Mouse (Mus musculus) thymus, postnatal 36 days (tissue): ENCODE measurements around the gene Clptm1.
"Not testable (repeated sequence)": the region's sequence is repeated elsewhere in the genome, so short reads cannot be mapped to it uniquely, and the experiment has no call there.

Experiments used
- DNase-seq, 2 experiments: peaks; one replicate each; pipeline ENCODE4 v3.0.0; 2022; ENCODE audit warnings: mixed read lengths in 2 of 2

The Clptm1 gene

DNA sequence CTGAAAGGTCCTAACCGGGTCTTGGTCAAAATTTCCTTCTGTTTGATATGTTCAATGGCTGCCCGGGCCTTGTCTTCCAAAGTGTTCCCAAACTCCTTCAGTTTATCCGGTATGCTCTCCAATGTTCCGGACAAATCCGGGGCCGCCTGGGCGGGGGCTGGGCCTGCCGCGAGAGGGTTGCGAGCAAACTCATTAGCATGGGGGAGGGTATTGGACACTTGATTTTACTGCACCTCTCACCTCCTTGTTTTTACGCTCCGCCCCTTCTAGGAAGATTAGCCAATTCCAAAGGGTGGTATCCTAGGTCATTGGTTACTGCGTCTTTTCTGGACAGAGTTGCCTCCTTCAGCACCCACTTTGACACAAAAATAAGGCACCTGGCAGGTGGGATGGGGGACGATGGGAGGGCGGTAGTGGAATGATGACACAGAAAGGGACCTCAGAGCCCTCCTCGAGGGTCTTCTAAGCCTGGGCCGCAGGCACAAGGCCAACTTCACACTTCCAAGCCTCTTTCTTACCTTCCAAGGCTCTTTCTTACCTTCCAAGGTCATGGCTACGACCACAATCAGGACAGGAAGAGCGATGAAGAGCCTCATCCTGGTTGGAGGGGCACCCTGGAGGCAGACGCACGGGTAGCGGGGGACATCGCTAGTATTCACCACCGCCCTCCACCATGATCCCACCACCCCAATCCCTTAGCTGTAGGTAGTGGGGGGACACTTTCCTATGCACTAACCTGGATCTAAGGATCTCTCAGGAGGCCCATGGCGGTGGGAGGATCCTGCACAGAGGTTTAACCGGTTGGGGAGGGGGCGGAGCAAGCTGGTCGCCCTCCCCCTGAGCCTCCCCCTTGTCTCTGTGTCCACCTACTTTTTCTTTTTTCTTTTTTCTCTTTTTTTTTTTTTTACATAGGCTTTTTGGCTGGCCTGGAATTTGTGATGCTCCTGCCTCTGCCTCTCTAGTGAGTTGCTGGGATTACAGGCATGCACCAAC, 27.3 kb upstream of the Clptm1 start, which contains the start of gene Apoc1:
TSS of gene Apoc1 (minus strand) at position 788 of the 993 bp plus-strand sequence.
- DNase-seq = no peak

DNA sequence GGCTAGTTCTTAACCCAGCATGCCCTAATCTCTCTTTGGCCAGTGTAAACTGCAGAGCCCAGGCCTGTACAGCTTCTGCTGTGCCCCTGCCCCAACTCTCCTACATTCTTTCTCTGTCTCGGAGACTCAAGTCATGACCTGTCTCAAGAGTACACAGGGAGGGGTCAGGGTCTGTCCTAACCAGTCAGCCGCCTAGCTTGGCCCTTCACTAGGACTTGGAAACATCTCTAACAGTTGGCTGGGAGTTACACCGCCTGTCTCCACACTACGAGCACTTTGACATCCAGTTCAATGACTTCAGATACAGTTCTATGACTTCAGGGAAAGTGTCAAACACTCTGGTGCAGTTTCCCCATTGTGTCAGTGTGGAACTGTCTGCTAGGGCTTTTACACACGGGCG, 26.6 kb upstream of the Clptm1 start:
- no peak for DNase-seq

DNA sequence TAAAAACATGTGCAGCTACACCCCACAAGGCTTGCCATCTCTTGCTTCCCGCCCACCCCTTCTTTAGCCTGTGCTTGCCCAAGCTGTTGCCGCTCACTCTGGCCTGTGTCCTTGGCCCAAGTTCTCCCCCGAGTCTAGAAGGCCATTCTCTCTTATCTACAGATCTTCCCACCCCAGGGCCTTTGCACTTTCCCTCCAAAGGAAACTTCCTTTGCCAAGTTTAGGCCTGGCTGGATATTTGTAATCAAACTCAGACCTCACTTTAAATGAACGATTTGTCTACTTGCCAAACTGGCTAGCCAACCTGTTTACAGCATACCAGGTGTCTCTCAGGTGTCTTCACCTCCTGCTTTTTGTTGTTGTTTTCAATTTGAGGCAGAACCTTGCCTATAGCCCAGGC, 26.0 kb upstream of the Clptm1 start:
- DNase-seq = no peak

DNA sequence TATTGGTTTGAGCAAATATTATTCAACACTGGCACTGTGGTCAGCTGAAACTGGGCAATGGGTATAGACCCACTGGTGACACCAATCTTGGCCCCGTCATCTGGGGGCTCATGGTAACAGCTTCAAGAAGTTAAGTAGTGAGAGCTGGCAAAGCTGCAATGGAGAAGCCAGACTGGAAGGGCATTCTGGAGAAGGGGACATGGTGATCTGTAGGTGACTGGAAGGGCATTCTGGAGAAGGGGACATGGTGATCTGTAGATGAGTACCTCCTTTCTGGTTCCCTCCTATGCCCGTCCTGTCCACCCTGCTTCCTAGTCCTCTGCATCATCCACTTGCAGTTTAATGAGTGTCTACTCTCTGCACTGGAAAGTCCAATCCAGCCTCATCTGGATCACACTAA, 23.8 kb upstream of the Clptm1 start:
- no peak for DNase-seq

DNA sequence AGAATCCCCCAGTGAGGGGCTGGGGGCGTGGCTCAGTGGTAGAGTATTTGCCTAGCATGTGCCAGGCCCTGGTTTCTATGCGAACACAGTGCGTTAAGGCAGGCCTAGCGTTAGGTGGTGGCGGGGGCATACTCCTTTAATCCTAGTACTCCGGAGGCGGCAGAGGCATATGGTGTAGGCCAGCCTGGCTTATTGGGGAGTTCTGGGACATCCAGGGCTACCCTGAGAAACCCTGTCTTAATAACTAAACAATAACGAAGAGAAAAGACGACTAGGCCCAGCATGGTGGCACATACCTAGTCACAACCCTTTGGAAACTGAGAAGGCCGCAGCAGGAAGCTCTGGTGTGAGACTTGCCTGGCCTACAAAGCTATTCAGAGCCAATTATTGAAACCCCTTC, 23.3 kb upstream of the Clptm1 start:
- no peak for DNase-seq

DNA sequence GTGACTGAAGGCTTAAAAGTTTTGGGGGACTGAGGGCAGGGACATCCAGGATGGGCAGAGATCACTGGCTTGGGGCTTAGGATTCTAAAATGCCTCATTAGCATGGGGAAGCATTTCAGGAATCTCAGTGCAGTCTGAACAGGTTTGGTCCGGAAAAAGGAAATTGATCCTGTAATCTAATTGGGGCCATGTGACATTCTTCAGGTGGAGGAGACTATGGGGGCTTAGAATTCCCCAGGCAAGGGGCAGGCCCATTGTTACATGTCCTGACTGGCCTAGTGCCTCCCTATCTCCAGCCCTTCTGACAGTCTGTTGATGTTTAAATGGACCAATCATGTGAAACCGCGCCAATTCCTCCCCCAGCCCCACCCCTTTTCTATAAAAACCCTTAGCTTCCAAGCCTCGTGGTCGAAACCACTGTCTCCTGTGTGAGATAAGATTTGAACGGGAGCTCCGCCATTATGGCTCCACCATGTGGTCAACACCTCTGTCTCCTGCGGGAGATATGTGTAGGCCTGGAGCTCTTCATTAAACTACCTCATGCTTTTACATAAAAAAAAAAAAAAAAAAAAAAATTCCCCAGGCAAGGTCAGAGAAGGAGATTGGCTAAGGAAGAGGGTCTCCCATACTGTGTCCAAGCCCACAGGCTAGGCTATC, 22.2 kb upstream of the Clptm1 start:
- DNase-seq = not testable (repeated sequence)

DNA sequence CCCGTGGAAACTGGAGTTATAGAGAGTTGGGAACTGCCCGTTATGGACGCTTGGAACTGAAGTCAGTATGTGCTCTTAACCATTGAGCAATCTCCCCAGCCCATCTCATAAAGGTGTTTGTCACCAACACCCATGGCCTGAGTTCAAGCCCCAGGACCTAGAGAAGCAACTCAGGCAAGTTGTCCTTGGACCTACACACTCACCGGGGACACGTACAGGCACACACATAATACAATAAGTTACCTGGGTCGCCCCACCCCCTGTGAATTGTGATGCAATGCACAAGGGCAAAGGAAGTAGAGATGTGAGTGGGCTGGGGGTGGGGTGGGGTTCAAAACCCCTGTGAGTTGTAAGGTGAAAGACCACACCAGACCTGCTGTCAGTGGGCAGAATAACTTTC, 21.7 kb upstream of the Clptm1 start:
- no peak for DNase-seq

DNA sequence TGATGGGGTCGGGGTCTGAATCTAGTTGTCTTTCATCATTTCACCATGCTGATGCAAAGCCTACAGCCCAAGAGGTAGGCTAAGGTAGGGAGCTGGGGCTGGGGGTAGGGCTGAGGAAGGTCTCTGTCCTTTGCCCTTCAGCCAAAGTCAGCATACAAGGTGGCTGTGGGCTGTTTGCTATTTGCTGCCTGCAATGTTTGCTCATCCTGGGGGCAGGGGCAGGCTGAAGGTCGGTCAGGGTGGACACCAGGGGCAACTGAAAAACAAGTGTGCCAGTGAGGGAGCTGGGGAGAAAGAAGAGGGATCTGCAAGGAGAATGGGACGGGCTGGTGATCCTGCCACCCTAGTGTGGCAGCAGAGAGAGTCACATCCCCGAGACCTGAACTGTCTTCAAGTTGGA, 20.5 kb upstream of the Clptm1 start:
- DNase-seq = no peak

DNA sequence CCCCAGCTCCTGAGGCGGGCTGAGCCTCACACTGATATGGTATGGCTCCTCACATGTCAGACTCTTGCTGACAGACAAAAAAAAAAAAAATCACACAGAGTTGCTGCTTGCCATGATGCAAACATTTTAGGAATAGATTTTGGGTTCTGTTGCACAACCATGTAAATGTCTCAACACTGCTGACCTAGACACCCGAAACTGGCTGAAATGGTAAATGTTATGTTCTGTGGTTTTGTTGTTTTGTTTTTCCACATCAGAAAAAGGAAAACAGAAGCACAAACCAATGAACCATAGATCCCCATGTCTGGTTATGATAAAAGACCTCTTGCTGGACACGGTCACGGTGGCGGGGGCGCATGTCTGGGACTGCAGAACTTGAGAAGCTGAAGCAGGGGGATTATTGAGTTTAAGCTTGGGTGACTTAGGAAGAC, 19.0 kb upstream of the Clptm1 start:
- DNase-seq = no peak

DNA sequence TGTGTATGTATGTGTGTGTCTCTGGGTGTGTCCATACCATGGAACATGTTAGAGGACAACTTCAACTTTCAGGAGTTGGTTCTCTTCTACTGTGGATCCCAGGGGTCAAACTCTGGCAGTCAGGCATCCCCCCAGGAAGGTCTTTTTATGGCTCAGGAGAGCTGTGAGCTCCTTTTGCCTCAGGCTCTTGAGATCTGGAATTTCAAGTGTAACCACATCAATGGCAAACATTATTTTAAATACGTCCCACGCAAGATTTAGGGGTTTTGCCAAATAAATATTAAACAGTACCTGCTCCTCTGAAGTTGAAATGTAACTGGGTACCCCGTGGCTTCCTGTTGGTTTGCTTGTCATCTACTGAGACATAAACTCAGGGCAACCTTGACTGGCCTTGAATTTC, 18.1 kb upstream of the Clptm1 start:
- DNase-seq = no peak

DNA sequence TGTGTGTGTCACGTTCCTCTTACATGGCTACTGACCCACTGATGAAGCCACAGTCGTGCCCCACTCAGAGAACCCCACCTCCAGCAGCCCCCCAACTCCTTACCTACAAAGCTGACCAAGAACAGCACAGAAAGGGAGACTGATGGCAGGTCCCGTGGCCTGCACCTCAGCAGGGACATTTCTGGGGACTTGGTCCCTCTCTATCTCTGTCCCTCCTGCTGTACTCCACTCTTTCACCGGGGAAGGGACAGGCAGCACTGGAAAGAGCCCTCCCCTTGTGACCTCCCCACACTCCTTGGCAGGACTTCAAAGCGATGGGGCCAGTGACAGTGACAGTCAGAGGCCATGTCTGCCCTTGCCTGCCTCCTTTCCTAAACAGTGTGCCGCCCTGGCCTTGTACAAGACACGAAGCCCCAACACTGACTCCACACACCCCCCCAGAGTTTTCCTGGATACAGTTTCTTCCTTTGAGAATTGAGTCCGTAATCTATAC, 16.4 kb upstream of the Clptm1 start, which contains the start of the genes Gm44805 and Apoc4:
TSS of gene Gm44805 (minus strand) at position 222 of the 493 bp plus-strand sequence.
TSS of gene Apoc4 (minus strand) at position 278 of the 493 bp plus-strand sequence.
- no peak for DNase-seq

DNA sequence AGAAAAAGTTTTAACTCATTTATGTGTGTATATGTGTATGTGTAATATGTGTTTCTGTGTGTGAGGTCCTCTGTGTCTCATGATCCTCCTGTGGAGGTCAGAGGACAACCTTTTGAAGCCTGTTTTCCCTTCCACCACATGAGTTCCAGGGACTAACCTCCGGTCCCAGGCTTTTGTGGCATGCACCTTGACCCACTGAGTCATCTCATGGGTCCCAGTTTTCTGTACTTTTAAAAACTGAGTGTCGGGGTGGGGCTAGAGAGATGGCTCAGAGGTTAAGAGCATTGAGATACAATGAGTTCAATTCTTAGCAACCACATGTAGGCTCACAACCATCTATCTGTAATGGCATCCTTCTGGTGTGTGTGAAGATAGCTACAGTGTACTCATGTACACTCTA, 15.9 kb upstream of the Clptm1 start:
- no peak for DNase-seq

DNA sequence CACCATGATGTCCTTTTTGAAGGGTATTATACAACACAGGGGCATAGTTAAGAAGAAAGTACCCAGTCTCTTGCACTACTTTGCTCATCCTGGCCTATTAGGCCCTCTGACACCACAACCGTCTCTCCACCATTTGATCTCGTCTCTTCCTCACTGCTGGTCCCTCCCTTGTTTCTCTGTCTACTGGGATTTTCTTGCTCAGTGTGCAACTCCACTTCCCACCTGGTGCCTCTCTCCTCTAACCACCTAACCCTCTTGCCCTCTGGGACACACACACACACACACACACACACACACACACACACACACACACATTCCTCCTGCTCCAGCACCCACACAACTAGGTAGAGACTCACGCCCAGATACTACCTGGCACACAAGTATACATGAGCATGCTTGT, 14.1 kb upstream of the Clptm1 start:
- no peak for DNase-seq

DNA sequence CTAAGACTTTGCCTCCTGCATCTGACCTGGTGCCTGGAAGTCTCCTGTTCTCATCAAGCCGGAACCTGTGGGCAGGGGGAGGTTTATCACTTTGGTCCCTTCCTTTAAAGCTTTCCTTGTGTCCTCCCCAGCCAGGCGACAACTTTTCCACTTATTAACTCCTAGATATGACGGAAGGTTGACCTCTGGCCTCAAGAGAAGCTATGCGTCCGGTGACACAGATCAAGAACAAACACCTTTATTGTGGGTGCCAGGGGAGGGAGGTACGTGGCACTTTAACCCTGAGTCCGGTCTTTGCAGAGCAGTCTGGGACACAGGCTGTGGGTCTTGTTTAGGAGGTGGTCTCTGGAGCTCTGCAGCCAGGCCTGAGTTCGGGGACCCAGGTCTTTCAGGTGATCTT, 13.0 kb upstream of the Clptm1 start, which contains the start of gene Apoc2:
TSS of gene Apoc2 (minus strand) at position 70 of the 400 bp plus-strand sequence.
- DNase-seq = no peak

DNA sequence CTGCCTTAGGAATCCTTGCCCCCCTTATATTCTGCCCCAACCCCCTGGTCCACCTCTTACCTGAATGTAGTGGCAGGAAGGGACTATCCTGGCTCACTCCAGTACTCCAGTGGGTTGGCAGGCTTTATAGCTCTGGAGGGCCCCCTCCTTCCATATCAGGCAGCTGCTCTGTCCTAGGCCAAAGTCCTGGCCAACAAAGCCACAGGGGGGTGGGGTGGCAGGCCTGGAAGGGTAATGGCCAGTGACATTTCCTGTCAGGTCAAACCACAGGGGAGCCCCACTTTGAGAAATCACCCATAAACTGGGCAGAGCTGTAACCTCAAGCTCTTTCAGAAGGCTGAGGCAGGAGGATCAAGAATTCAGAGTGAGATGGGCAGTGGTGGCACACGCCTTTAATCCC, 11.8 kb upstream of the Clptm1 start:
- DNase-seq = no peak

DNA sequence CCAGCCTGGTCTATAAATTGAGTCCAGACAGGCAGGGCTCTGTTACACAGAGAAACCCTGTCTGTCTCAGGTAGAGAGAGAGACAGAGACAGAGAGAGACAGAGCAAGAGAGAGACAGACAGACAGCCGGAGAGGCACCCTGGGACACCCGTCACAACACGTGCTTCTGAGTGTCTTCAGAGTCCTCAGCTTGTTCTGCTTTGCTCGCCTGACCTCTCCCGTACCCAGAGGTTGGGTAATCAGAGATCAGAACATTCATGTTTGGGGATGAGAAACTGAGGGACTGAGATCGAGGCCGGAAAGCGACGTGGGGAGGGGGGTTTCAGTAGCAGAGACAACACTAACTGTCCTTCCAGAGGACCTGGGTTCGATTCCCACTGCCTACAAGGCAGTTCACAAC, 11.0 kb upstream of the Clptm1 start:
- no peak for DNase-seq

DNA sequence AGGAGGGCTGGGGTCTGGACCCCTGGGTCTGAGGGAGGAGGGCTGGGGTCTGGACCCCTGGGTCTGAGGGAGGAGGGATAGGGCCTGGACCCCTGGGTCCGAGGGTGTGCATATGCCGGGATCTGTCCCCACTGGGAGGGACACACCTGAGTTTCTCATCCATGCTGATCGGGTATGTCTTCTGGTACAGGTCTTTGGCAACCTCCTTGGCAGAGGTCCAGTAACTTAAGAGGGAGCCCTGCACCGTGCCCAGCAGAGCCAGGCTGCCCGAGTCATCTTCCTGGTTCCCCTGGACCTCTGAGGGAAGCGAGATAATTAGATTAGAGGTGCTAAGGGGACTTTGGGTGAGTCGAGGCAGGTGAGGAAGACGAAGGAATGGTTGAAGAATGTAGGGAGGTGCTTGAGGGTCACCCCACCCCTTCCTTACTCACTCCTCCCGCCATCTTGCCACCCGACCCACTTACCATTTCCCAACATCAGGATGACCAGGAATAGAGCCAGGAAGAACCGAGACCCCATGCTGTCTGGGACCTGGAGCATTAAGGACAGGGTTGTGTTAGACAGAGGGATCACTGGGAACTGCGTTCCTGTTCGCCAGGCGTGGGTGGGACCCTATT, 8.4 kb upstream of the Clptm1 start:
- no peak for DNase-seq

DNA sequence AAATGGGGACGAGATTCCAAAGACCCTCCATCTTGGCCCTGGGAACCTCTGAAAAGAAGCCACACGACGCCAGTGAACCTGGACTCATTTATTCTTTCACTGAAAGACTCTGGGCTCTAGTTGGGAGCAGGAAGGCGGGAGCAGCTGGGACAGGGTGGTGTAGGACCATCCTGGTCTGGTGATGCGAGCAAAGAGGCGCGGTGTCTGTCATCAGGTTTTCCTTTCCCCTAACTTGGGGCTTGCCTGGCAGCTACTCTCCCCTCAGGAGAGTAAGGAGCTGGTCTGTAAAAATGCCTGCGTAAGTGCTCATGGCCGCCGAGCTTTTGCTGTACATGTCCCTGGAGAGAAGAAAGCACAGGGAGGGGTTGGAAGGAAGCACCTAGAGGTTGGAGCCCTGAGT, 6.7 kb upstream of the Clptm1 start:
- no peak for DNase-seq

DNA sequence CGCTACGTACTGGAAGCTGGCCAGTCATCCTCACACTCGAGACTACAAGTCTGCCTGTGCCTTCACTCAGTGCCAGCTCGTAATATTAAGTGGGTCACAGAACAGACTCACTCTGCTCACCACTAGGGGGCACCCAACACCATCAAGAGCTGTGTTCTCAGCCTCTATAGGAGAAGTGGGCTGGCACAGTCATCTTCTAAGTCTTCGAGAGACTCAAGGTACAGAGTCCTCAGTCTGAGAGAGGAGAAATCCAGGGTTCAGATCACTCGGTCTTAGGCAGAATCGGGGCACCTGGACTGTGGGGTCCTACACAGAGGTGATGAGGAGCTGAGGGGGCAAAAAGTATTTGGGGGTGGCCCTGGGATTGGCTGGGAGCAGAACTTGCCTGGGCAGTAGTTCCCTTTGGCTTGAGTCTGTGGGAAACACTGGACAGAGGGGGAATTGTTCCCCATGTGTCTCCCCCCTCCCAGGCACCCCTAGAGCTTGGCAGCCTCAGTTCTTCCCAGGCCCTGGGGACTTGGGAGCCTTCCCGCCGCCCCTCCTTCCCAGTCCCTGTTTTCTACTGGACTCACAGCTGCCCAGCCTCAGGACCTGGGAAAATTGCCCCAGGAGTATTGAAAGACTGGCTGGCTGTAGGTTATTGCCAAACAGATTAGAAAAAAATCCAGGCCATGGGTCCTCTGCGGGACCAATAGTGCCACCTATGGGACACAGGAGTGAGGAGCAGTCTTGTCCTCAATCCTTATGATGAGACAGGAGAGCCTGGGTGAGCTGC, 4.3 kb upstream of the Clptm1 start:
- peak; percentile 83 to 85 for DNase-seq

DNA sequence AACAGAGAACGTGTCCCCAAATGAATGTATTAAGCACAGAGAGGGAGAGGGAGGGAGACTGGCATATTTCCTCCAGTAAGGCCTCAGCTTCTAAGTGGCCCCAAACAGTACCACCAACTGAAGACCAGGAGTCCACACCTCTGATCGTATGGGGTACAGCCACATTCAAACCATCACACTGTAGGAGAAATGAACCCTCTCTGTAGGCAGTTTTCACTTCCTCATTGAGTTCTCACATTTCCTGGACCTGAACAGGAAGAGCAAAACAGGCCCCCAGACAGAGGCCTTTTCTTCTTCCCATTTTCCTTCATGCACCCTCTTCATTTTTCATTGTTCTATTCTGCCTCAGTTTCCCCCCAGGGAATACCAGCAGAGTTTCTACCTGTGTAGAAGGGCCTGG, 2.6 kb upstream of the Clptm1 start:
- no peak for DNase-seq

DNA sequence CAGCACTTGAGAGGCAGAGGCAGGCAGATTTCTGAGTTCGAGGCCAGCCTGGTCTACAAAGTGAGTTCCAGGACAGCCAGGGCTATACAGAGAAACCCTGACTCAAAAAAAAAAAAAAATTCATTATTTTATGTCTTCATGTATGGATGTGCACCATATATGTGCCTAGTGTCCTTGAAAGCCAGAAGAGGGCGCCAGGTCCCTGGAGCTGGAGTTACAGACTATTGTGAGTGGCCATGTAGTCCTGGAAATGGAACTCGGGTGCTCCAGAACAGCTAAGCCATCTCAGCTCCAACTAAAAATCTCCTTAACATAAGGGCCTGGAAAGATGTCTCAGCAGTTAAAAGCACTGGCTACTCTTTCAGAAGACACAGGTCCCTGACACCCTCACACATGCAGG, 1.9 kb upstream of the Clptm1 start:
- no peak for DNase-seq

DNA sequence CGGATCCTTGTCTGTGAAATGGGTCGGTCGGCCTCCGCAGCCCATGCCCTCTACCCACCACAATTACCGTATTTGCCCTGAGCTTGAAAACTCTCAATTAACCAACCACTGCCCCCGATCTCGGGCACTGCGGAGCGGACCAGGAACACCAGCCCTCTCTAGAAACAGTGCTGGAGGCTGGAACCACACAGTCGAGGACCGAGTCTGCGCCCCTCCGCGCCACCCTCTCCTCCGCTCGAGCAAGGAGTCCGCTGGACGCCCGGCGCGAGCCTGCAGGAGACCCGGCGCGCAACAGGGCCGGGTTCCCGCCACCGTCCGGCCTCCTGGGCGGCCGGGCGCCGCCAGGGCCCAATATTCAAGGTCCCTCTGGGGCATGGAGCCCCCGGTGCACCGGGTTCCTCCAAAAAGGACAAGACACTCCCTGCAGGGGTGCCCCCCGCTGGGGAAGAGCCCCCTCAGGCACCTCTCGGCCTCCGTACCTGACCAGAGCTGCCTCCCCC, 328 bp downstream of the Clptm1 start:
- DNase-seq = no peak
